In genomic region chr12:72520645-72521044, GRCm38 (mm10) we compare ENCODE assay signal across 8 mouse cellular contexts. TPM values are rescaled to one million over a fixed set of nuclear protein-coding genes. Genes with fewer than 3 reads are reported as not detected.
DNase-seq lines count a peak whose midpoint lies in the region; ATAC-seq and TF ChIP-seq lines count a peak whose summit lies in the region.

No protein-coding gene starts in this region.

- H3K36me3 ChIP-seq in G1E (replicated peaks): no peaks in the 10 kb centered on the region

- peaks cover 4% of the 10 kb centered on the region for H3K4me1 ChIP-seq in G1E (ENCODE audit: insufficient read depth, low read depth, low read length)

- peak; percentile 65 to 77 for DNase-seq in layer of hippocampus, postnatal 10 days (ENCODE audit: low spot score in 2 of 2)
- no peak for DNase-seq in layer of hippocampus, adult 8-10 months (ENCODE audit: low spot score in 2 of 2)
- peak; percentile 36 for DNase-seq in G1E (ENCODE audit: low spot score)
- peak; percentile 84 for DNase-seq in brain, embryonic 14.5 days (ENCODE audit: low read depth)
- DNase-seq in fibroblast of lung, adult 2 months (ENCODE audit: low read depth): peak; percentile 26
- DNase-seq in left cerebral cortex, postnatal 36 days (ENCODE audit: low spot score in 2 of 2): peak; percentile 27 to 41
- peak; percentile 59 for DNase-seq in ovary, postnatal 14 days (ENCODE audit: low spot score)
- peak; percentile 35 for DNase-seq in urinary bladder, adult 2 months (ENCODE audit: low spot score)

- peak; percentile 72; the same call in 1 of the 2 replicates for ATAC-seq in G1E (ENCODE audit: extremely low read depth, insufficient number of reproducible peaks, low FRiP score, poor library complexity, severe bottlenecking)

- H3K27me3 ChIP-seq in G1E (ENCODE audit: insufficient read depth, low read length): peaks cover 8% of the 10 kb centered on the region

- H3K9me3 ChIP-seq in G1E (replicated peaks): no peaks in the 10 kb centered on the region

- no peak overlapping the region for H3K4me3 ChIP-seq in G1E (ENCODE audit: low read depth, low read length)

- TF ChIP-seq POLR2A in brain, embryonic 14.5 days (IDR thresholded peaks at IDR 0.05; ENCODE audit: borderline replicate concordance, extremely low read depth, insufficient read depth, insufficient read length, poor library complexity, severe bottlenecking): no peak

- TF ChIP-seq CTCF in G1E (IDR thresholded peaks at IDR 0.05; ENCODE audit: low read depth, low read length): peak; percentile 84
- TF ChIP-seq CTCF in brain, embryonic 14.5 days (IDR thresholded peaks at IDR 0.05; ENCODE audit: borderline replicate concordance, extremely low read depth, insufficient read depth, insufficient read length): peak; percentile 79; the same call in 1 of the 2 replicates

- intact Hi-C loops in left cerebral cortex, postnatal 36 days (cut with DNase I): loop anchor here (5.0 kb wide), 1 partner anchor 58 kb away; no protein-coding TSS in a partner anchor

RNA-seq across cellular contexts. Expression of gene Pcnx4, which starts 15.5 kb away (rescaled TPM):
- 10 to 100 TPM; 32.3 TPM for total RNA-seq in layer of hippocampus, postnatal 10 days (2021)
- 10 to 100 TPM; 30.3 to 32.7 (median 30.8) TPM for total RNA-seq in layer of hippocampus, adult 8-10 months (2022)
- 12.8 and 12.9 TPM in 2 replicates for total RNA-seq in G1E (2014; fragmentation: Nextera tagmentation)
- 4.5 and 5.6 TPM in 2 replicates for total RNA-seq in G1E (2017)
- 1.7 and 2.1 TPM in 2 replicates for polyA plus RNA-seq in G1E (2012)
- 15.7 and 17.7 TPM in 2 replicates for polyA plus RNA-seq in brain, embryonic 14.5 days (2012; rRNA removed)
- total RNA-seq in left cerebral cortex, postnatal 36 days (2021): 10 to 100 TPM; 31.4 to 33.7 TPM
- polyA plus RNA-seq in urinary bladder, adult 2 months (2012; rRNA removed): 7.9 and 9.0 TPM in 2 replicates

Comparison
In these comparisons a context has a peak if more than half of its experiments do, and no peak if none do; other contexts are left out.
1. DNase-seq: peak in layer of hippocampus, postnatal 10 days (2 of 2), G1E (single experiment), brain, embryonic 14.5 days (single experiment), fibroblast of lung, adult 2 months (single experiment), left cerebral cortex, postnatal 36 days (2 of 2), ovary, postnatal 14 days (single experiment) and urinary bladder, adult 2 months (single experiment); none in layer of hippocampus, adult 8-10 months (0 of 2).